Mouse (Mus musculus): ENCODE measurements around the gene Adra1b. TPM values are rescaled to one million over a fixed set of nuclear protein-coding genes. Genes with fewer than 3 reads are reported as not detected.

Adra1b gene
- not detected in 2 replicates for total RNA-seq (2014; fragmentation: Nextera tagmentation)
- total RNA-seq (2017): not detected in 2 replicates

DNA sequence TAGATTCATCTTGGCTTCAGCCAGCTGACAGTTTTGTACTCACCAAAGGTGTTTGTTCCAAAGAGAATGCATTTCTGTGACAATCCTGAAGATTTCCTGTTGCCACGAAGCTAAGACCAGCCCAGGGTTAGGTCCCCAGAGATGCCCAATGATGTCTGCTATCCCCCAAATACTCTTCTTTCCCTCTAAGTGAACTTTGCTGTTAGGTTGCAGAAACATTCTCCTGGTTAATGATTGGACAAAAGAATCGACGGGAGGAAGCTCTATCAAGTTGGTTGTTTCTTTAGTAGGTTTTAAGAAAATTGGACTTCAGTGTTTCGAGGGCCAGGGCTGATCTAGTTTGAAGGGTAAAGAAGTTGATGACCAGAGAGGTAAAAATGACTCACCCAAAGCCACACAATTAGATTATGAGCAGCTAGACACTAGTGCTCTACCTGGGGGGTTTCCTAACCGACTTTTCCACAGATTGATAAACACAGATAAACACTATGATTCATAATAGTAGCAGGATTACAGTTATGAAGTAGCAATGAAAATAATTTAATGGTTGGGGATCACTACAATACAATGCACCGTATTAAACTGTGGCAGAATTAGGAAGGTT is at the start of gene Adra1b:
TSS of gene Adra1b (minus strand) at position 160 of the 604 bp plus-strand sequence.
- ATAC-seq (replicated peaks; ENCODE audit: low FRiP score, low TSS enrichment, poor library complexity, severe bottlenecking): no peak

DNA sequence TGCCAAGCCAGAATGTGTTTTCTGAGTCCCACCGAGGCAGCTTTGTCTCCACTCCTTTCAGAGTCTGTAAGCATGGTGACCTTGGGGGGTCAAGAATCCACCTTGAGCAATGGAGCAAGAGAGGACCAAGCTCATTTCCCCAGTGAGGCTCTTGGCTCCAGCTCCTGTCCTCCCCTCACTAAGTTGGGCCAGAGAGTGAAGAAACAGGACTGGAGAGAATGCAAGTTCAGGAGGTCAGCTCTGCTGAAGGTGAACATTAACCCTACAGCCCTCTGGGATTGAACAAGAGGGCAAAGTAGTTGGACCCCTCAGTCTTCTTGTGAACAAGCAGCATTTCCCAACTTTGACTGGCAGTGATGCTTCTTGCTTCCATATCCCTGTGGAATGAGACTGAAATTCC is 49.3 kb upstream of the Adra1b start:
- no peak for ATAC-seq (replicated peaks; ENCODE audit: low FRiP score, low TSS enrichment, poor library complexity, severe bottlenecking)

DNA sequence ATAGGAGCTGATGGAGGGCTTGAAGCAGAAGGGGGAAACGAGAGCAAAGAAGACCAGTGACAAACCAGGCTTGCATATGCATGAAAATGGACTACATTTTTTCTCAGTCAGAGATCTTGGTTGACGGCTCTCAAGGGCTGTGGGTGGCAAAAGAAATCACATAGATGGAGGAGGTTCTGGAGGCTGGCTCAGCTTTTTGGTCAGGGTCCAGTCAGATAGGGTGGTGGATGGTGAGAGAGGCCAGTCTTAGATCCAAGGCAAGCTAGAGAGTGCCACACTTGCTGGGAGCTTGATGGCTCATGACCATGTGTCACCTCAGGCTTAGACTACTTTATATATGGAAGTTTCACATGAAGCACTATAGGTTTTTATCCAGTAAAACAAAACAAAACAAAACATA is 42.8 kb upstream of the Adra1b start:
- ATAC-seq (replicated peaks; ENCODE audit: low FRiP score, low TSS enrichment, poor library complexity, severe bottlenecking): no peak

DNA sequence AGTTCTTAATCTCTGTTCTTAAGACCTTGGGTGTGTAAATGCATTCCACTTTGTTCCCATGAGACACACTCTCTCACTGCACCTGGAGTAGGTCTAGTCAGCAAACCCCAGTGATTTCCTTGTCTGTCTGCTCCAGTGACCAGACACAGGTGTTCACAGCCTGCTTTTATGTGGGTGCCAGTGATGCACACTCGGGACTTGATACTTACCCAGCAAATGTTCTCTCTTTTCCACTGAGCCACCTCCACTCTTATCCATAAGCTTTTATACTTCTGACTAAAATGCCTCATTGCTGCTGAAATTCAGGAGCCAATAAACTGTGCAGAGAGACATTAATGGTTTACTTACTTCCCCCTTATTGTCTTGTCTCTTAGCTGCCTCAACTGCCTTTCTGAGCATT is 42.2 kb upstream of the Adra1b start:
- no peak for ATAC-seq (replicated peaks; ENCODE audit: low FRiP score, low TSS enrichment, poor library complexity, severe bottlenecking)

DNA sequence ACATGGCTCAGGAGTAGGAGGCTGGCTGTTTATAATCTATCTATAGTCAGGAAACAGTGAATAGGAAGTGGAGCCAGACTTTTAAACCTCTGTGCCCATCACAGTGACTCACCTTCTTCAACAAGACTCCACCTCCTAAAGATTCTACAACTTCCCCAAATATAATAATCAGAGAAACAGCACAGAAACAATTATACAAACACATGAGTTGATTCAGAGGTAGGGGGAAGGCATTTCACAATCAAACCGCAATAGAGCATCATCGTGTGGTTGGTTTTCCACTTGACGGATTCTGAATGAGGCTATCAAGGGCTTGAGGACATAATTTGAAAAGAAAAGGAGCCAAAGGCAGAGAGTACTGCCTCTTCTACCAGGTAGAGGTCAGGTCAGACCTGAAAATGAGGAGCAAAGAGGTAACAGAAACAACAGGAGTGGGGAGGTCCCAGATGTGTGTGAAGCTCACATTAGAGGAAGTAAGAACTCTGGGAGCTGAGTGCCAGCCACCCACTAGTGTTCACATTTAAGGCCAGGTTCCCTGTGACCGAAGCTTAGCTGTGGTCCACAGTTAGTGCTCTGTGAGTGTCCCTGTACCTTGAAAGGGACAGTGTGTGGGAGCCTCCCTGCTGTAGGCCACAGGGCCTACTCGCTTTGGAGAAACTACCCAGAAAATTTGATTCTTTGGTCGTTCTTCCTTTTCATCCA is 39.6 kb upstream of the Adra1b start:
- ATAC-seq (replicated peaks; ENCODE audit: low FRiP score, low TSS enrichment, poor library complexity, severe bottlenecking): no peak

DNA sequence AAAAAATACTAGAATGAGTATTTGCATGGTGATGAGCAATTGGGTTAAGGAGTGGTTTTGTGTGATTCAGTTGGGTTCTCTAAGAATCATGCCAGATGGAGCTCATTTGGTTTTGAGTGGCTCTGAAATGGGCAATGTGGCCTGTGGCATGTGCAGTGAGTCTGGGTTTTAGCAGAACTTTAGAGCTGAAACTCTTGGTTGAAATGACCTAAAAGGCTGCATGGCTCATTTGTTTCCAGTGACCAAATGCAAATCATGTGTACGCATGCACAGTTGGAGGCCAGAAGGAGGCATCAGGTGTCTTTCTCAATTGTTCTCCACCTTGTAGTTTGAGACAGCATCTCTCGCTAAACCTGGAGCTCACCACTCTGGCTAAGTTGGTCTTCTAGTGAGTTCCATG is 35.0 kb upstream of the Adra1b start:
- no peak for ATAC-seq (replicated peaks; ENCODE audit: low FRiP score, low TSS enrichment, poor library complexity, severe bottlenecking)

DNA sequence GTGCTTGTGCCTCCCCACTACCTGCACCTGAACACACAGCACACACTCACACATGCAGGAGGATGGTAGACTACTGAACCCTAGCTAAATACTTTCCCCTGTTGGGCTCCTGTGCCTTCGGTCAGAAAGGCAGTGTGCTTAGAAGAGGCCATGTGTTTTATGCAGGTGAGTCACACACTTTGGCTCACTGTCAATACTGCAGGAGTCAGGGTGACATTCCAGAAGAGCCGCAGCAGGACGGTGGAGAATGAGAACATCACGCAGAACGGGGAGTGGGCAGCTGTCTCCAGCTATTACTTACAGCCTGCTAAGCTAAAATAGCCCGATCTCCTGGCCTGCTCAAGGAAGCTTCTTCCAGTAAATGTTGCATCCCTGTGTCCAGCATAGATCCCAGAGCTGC is 32.5 kb upstream of the Adra1b start:
- ATAC-seq (replicated peaks; ENCODE audit: low FRiP score, low TSS enrichment, poor library complexity, severe bottlenecking): no peak

DNA sequence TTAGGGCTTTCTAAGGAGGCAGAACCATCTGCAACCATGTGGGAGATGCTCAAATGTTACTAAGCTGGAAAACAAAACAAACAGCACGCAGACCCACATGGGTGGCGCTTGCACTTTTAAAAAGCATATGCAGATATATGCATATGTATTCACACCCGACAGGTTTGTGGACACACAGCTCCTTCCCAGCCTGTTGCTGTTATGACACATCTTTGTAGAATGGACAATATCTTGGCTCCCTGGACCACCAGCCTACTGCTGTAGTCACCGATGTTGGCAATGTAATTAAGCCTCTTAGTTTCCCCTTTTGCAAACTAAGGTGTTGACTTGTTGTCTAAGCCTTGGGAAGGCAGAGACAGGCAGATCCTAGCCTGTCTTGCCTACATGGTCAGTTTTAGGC is 32.0 kb upstream of the Adra1b start:
- ATAC-seq (replicated peaks; ENCODE audit: low FRiP score, low TSS enrichment, poor library complexity, severe bottlenecking): no peak

DNA sequence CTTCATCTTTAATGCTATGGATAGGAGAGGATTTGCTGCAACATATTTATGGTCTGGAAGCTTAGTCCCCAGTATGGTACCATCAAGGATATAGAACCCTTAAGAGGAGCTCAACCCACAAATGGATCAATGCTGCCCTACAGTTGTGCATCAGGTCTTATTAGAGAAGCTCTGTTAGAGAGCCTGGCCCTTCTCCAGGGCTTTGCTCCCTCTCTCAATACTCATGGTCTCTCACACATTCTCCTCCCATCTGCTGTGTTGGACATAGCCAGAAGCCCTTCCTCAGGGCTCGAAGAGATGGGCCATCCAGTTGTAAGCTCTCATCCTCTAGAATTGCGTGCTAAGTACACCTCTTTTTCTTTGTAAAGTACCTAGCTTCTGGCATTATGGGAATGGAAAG is 29.2 kb upstream of the Adra1b start:
- ATAC-seq (replicated peaks; ENCODE audit: low FRiP score, low TSS enrichment, poor library complexity, severe bottlenecking): no peak

DNA sequence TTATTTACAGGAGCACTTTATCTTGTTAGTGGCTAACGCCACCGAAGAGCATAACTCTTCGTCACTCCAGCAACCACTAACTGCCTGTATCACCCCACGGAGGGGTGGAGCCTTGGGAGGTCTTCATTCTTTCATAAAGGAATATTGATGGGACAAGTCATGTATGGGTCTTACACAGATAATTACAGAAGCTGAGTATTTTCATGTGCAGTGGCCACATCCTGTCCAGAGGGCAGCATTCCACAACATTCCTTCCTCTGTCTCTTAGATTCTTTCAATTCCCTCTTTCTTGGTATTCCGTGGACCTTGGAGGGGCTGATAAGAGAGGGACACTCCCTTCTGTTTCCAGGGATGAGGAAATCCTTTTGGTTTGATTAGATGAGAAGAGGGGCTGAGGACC is 28.7 kb upstream of the Adra1b start:
- ATAC-seq (replicated peaks; ENCODE audit: low FRiP score, low TSS enrichment, poor library complexity, severe bottlenecking): no peak

DNA sequence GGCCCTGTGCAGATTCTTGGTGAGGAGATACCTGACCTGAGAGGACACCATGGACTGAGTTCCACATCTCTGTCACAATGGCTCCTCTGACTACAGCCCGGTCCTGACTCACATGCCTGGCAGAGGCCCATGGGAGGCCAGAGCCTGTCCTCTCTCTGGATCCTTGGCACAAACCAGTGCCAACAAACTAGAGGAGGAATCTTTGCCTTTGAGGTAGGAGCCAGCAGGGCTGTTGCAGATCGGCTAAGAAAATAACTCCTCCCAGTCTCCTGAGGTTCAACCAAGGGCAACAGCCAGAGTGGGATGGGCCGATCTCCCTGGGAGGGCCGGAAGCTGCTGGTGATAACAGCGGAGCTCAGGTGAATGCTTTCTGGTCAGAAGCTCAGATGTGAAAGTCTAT is 28.2 kb upstream of the Adra1b start:
- ATAC-seq (replicated peaks; ENCODE audit: low FRiP score, low TSS enrichment, poor library complexity, severe bottlenecking): no peak

DNA sequence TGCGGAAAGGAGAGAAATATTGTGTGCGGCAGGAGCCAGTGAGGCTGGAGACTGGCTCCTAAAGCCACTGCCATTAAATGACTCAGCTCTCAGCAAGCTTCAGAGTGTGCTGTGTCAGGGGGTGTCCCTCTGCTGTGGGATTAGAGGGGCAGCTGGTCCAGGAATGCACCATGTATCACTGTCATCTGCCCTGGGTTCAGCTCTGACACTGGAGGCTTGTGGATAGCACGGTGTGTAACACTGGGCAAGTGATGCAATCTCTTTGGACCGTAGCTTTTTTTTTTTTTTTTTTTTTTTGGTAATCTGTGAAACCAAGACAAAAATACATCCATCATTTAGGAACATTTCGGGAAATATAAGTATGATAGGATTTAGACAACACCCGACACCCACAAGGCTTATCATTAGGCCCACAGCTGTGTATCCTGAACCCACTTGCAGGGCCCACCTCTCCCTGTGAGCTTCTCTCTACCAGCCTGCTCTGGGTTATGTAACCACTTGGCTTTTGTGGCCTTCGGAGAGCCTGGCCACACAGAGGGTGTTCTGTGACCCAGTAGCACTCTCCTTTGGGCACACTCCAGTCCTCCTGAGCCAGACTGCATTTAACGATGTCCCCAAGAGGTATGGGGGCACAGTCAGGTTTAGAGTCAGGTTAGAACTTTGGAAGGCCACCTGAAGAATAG is 26.3 kb upstream of the Adra1b start:
- ATAC-seq (replicated peaks; ENCODE audit: low FRiP score, low TSS enrichment, poor library complexity, severe bottlenecking): no peak

DNA sequence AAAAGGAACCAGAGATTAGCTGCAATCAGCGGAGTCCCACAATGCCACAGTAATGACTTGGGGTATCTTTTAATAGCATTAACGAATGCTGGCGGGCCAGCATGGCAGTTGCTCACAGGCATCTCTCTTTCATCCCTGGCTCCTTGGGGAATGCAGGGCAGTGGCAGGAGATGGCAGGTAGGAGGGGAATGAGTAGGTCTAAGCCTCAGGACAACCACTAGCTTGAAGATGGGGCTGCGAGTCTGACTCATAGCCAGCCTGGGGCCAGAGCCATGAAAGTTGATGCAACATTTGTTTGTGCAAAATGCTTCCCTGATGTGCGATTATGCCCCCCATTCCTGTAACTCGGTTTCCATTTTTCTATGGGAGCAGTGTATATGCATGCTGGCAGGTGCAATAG is 25.2 kb upstream of the Adra1b start:
- ATAC-seq (replicated peaks; ENCODE audit: low FRiP score, low TSS enrichment, poor library complexity, severe bottlenecking): no peak

DNA sequence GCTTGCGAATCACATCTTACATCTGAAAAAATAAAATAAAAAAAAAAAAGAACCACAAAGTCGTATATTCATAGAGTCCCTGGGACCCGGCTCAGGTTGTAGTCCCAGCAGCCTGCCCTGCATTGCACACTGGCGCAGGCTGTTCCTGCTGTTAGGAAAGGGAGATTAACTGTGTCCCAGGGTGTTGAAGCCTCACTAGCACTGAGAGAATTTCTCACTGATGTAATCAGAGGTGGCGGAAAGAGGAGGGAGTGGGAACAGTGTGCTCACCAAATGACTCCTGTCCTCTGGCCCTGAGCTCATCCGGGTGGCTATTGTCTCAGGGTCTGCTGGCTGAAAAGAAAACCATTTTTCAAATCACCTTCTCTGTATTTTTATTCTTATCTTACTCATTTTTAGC is 24.6 kb upstream of the Adra1b start:
- no peak for ATAC-seq (replicated peaks; ENCODE audit: low FRiP score, low TSS enrichment, poor library complexity, severe bottlenecking)

DNA sequence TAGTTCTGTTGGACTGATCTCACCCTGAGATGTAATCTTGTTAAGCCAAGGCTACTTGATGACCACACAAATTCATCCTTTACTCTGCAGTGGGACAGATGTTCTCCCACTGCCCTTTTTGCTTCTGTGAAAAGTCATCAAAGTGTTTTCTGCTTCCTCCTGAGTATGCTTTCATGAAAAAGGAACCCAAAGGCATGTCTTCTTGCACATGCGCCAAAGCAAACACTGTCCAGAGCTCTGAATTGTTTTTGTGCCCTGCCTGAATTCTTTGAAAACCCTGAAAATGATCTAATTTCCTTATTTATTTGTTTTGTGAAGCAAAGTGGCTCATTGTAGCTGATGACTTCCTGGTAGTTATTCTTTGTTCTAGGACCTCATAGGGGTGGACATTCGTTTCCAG is 20.7 kb upstream of the Adra1b start:
- no peak for ATAC-seq (replicated peaks; ENCODE audit: low FRiP score, low TSS enrichment, poor library complexity, severe bottlenecking)

DNA sequence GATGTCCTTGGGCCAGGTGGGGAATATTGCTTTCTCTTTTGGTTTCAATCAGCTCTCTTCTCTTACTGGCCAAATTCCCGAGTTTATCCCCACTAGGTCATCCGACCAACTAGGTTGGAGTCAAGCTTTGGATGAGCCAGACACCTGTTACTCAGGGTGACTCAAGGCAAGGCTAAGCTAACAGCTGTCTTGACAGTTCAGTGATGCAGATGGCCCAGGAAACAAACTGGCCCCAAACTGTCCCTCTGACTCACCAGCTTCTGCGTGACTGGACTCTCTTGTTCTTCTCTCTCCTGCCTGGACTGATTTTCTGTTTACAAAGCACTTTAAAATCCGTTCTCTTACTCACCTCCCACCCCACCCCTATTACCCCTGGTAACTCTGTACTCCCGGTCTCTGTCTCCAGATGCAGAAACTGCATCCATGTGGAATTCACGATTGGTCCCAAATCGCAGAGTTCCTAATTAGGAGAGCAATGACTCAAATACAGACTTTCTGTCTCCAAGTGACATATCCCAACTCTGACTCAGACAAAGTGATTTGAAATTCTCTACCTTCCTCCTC is 18.6 kb upstream of the Adra1b start:
- ATAC-seq (replicated peaks; ENCODE audit: low FRiP score, low TSS enrichment, poor library complexity, severe bottlenecking): no peak

DNA sequence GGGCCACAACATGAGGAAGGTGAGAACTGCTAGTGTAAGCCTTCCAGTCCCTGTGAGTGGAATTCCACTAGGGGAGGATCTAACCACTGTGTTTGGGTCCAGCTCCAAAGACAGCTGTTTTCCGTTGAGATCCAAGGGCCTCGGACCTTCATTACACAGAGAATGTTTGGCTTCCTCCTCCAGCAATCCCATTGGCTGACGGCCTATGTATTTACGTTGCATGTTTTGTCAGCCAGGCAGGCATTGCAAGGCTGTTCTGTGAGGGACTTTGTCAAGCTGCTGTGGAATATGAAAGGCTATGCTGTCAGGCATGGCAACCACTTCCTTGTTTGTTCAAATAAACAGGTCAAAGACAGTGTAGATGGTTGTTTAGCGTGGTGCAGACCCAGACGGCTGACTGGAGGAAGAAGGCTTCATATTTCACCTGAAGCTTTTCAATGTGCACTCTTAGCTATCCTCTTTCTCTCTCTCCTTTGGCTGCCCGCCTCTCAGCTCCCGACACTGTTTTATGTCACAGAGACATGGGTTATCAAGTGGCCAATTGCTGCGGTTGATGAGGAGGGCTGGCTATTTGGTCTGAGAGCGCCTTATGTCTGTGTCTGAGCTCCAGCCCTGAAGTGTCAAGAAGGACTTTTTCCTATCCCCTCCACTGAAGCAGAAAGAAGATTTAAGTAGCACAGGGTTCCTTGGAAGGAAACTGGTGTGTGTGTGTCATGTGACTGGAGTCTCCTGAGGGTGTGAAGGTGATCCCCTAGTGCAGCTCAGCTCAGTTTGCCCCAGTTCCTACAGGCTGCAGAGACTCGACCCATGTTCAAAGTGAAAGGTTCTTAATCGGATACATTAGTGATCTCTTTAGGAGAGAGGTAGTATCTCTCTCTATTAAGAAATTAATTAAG is 13.8 kb upstream of the Adra1b start:
- ATAC-seq (replicated peaks; ENCODE audit: low FRiP score, low TSS enrichment, poor library complexity, severe bottlenecking): no peak

DNA sequence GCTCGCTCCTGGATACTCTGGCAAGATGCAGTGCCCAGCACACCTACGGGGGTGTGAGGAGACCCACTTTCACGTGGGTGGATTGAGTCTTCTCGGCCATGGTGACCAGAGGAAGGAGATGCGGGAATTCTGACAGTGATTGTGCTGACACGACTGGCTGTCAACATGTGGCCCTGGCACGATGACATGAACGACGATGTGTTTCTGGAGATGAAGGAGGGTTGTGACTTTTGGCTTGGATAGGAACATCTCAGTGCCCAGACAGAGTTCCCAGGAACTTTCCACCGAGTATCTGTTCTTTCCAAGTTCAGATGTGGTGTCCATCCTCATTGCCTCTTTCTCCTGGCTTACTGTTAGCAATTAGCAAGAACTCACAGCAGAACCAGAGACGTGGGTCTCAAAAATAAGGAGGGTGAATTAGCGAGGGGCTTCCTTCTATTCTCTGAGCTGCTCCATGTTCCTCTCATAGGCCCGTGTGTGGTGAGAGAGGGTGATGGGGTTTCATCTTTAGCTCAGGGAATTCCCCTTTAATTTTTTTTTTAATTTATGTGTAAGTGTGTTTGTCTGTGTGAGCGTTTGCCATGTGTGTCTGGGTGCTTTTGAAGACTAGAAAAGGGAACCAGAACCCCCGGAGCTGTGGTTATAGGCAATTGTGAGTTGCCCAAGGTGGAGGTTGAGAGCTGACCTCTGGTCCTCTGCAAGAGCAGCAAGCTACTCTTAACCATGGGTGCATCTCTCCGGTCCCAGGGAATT is 11.3 kb upstream of the Adra1b start:
- ATAC-seq (replicated peaks; ENCODE audit: low FRiP score, low TSS enrichment, poor library complexity, severe bottlenecking): no peak

DNA sequence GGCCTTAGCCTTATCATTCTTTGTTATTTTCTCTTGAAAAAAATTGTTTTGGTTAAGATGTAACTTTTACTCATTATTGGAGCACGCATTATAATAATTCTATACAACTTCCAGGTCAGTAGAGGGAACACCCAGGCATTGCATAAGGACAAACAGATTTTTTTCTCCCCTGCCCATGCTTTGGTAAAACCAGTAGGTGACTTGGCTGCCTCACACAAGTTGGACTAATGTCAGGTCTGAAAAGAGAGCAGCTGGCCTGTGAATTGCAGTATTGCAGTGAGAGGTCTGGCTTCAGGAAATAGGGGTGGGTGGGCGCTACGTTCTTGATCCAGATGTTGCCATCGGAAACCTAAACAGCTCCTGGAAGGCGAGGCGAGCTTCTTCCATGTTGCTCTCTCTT is 10.6 kb upstream of the Adra1b start:
- ATAC-seq (replicated peaks; ENCODE audit: low FRiP score, low TSS enrichment, poor library complexity, severe bottlenecking): no peak

Measured in megakaryocyte-erythroid progenitor cell, adult 5-6 weeks (primary cell).